Mouse (Mus musculus) midbrain, embryonic 16.5 days (tissue): ENCODE measurements around the gene Thumpd2. TPM values are rescaled to one million over a fixed set of nuclear protein-coding genes. Genes with fewer than 3 reads are reported as not detected.

Source experiments
- ATAC-seq: fragments of 200-750 bp; cut with Nextera tagmentation; 2 replicates; pipeline ENCODE4 v1.8.0; 2017; ENCODE audit warnings: moderate TSS enrichment
- H3K27ac ChIP-seq: fragments of 300-500 bp; sonication (generic); 2 replicates; pipeline ENCODE4 v1.5.1; 2014; ENCODE audit warnings: mild to moderate bottlenecking, low read length, mixed read lengths
- H3K27me3 ChIP-seq: fragments of 300-500 bp; sonication (generic); 2 replicates; pipeline ENCODE4 v1.6.1; 2014; ENCODE audit warnings: low read depth, low read length, mixed read lengths; ENCODE audit not compliant: control insufficient read depth, insufficient read depth
- H3K36me3 ChIP-seq: fragments of 300-500 bp; sonication (generic); 2 replicates; pipeline ENCODE4 v1.6.1; 2014; ENCODE audit warnings: mild to moderate bottlenecking, low read length, moderate library complexity, mixed read lengths; ENCODE audit not compliant: control insufficient read depth, insufficient read depth
- H3K4me1 ChIP-seq: fragments of 300-500 bp; sonication (generic); 2 replicates; pipeline ENCODE4 v1.6.1; 2014; ENCODE audit warnings: mild to moderate bottlenecking, low read length, mixed read lengths; ENCODE audit not compliant: control insufficient read depth, insufficient read depth
- H3K4me2 ChIP-seq: fragments of 300-500 bp; sonication (generic); 2 replicates; pipeline ENCODE4 v1.6.1; 2014; ENCODE audit warnings: mild to moderate bottlenecking, low read length, mixed read lengths
- H3K4me3 ChIP-seq: fragments of 300-500 bp; sonication (generic); 2 replicates; pipeline ENCODE4 v1.5.1; 2014; ENCODE audit warnings: low read depth, mild to moderate bottlenecking, low read length, moderate library complexity, mixed read lengths
- H3K9ac ChIP-seq: fragments of 300-500 bp; sonication (generic); 2 replicates; pipeline ENCODE4 v1.6.1; 2014; ENCODE audit warnings: low read depth, low read length, mixed read lengths
- H3K9me3 ChIP-seq: fragments of 300-500 bp; sonication (generic); replicated peaks from 2 replicates; pipeline ENCODE4 v1.6.1; 2014; ENCODE audit warnings: mild to moderate bottlenecking, low read length, mixed read lengths; ENCODE audit not compliant: control insufficient read depth, poor library complexity, severe bottlenecking
- WGBS: fragments of 180-500 bp; shearing (Covaris S2); extraction: QIAGEN DNeasy Blood & Tissue Kit; methylation state at CpG from one replicate; pipeline ENCODE4 v1.1.7; 2014; 5-methylcytosine and 5-hydroxymethylcytosine counted together
- polyA plus RNA-seq: library from polyadenylated mRNA; unstranded; fragments of >200 nt; fragmentation: Nextera tagmentation; extraction: Ambion mirVana; gene quantifications from 2 replicates; pipeline ENCODE4 v1.2.1, GENCODE M21; 2015

The Thumpd2 gene
- 6.9 and 7.2 TPM in 2 replicates for polyA plus RNA-seq

DNA sequence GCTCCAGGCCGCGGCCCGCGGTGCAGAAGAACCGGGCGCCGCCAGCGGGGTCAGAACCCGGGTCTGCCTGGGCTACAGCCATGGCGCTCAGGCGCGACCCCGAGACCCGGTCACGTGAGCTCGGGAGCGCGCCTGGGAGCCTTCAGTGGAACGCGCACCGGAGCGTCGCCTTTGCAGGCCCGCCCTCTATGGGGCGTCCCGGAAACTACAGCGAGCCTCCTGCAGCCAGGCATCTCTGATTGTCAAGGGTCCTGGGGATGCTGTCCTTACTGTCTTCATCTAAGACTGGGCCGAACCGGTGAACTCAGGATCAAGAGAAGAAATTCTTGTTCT is at the start of gene Thumpd2:
Gene Thumpd2, minus strand, starts transcription at position 104 of the 333 bp plus-strand sequence.
- H3K36me3 ChIP-seq, result no peaks in the 10 kb centered on the region
- WGBS, result 1% methylated on average over 29 of the region's 29 CpGs
- no peaks in the 10 kb centered on the region for H3K9me3 ChIP-seq

DNA sequence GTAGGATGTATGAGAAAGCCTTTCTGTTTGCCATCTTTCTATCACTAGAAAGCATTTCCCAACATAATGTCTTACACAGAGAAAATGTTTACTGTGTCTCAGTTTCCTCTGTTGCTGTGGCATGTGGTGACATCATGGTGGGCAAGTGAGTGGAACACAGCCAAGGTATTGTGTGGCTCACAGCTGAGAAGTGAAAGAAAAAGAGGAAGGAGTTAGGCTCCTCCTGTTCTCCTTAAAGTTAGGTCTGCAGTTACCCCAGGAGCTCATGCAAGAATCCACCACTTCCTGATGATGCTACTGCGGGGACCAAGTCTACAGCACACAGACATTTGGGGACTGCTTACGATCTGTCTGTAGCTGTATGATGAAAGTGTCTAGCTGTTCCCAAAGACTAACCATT is 39.4 kb upstream of the Thumpd2 start:
- H3K4me1 ChIP-seq, result no peaks in the 10 kb centered on the region
- H3K36me3 ChIP-seq, result no peaks in the 10 kb centered on the region
- no peak overlapping the region for H3K27ac ChIP-seq
- no peaks in the 10 kb centered on the region for H3K9me3 ChIP-seq
- no peak overlapping the region for H3K4me3 ChIP-seq
- ATAC-seq, result no peak
- H3K9ac ChIP-seq, result no peak overlapping the region
- no peaks in the 10 kb centered on the region for H3K27me3 ChIP-seq
- 82% methylated on average over 2 of the region's 2 CpGs for WGBS
- no peak overlapping the region for H3K4me2 ChIP-seq

More for the DNA sequence above, at the start of gene Thumpd2:
- peak within 1 kb of the TSS; percentile 80 for H3K27ac ChIP-seq
- H3K4me3 ChIP-seq, result peak within 1 kb of the TSS; percentile 94
- no peaks in the 10 kb centered on the region for H3K27me3 ChIP-seq
- peak within 1 kb of the TSS; percentile 95 for H3K9ac ChIP-seq
- H3K4me1 ChIP-seq, result no peaks in the 10 kb centered on the region; the same call in 1 of the 2 replicates
- H3K4me2 ChIP-seq, result peak within 1 kb of the TSS; percentile 73
- ATAC-seq, result peak; percentile 95

DNA sequence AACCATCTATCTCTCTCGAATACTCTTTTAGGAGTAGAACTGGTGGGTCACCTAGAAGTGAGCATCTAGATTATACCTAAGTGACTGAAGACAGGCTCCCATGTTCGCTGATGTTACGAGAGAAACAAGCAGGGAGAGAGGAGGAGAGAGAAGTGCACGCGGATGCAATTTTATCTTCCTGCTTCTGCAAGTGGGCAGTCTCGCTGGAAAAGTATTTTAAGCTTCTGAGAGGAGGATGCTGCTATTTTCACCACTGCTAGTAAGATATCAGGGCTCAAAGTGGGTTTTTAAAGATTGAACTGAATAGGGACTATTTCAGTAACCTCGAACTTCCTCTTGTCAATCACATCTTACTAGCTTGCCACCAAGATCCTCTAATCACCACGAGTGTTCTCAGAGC is 38.0 kb upstream of the Thumpd2 start:
- WGBS, result 77% methylated on average over 8 of the region's 8 CpGs
- H3K36me3 ChIP-seq, result no peaks in the 10 kb centered on the region
- no peak overlapping the region for H3K4me3 ChIP-seq
- no peak overlapping the region for H3K4me2 ChIP-seq
- ATAC-seq, result no peak
- no peak overlapping the region for H3K9ac ChIP-seq
- H3K4me1 ChIP-seq, result no peaks in the 10 kb centered on the region
- no peaks in the 10 kb centered on the region for H3K9me3 ChIP-seq
- H3K27ac ChIP-seq, result no peak overlapping the region
- no peaks in the 10 kb centered on the region for H3K27me3 ChIP-seq

DNA sequence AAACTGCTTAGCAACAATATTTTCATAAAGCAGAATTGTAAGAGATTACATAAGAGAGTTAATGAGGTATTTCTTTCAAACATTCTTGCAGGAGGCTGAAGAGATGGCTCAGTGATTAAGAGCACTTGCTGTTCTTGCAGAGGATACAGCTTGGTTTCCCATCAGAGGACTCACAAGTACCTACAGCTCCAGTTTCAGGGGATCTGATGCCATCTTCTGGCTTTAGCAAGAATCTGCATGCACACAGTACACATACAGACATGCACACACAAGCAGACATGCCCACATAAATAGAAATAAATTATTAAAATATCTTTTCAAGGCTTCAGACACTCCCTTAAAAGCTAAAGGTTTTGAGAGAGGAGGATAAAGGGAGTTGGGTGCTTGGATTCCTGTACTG is 33.6 kb upstream of the Thumpd2 start:
- Histone ChIP-seq H3K27me3 (no peaks in the 10 kb centered on the region), H3K4me1 (no peaks in the 10 kb centered on the region), H3K27ac (no peak overlapping the region), H3K4me3 (no peak overlapping the region), H3K4me2 (no peak overlapping the region), H3K9me3 (no peaks in the 10 kb centered on the region), H3K36me3 (no peaks in the 10 kb centered on the region), H3K9ac (no peak overlapping the region)
- ATAC-seq, result no peak

DNA sequence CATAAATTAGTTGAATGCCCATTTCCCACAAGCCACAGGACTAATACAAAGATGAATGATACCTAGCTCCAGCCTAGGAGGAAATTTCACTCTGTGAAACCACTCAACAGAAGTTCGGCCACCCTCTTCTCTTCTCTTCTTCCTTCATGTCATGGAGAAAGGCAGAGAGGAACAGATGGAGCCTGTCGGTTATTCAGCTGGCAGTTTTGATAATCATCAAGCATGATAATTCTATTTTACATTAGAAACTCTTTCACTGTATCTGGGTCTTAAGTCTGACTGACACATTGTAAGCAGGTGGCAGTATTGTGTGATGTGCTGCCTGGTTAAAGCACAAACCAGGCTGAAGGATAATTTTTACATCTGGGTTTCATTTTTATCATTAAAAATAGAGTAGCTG is 31.6 kb upstream of the Thumpd2 start:
- Histone ChIP-seq H3K27me3 (no peaks in the 10 kb centered on the region), H3K9ac (no peak overlapping the region), H3K36me3 (no peaks in the 10 kb centered on the region), H3K4me2 (no peak overlapping the region), H3K4me3 (no peak overlapping the region), H3K9me3 (no peaks in the 10 kb centered on the region), H3K4me1 (no peaks in the 10 kb centered on the region), H3K27ac (no peak overlapping the region)
- 49% methylated on average over 2 of the region's 2 CpGs for WGBS
- no peak for ATAC-seq

GRCm38 (mm10) chr17:81092794-81093193 is 27.9 kb upstream of the Thumpd2 start:
- H3K4me2 ChIP-seq, result no peak overlapping the region
- WGBS, result 88% methylated on average over 5 of the region's 5 CpGs
- no peaks in the 10 kb centered on the region for H3K27me3 ChIP-seq
- no peaks in the 10 kb centered on the region for H3K4me1 ChIP-seq
- H3K9ac ChIP-seq, result no peak overlapping the region
- H3K4me3 ChIP-seq, result no peak overlapping the region
- no peak overlapping the region for H3K27ac ChIP-seq
- no peaks in the 10 kb centered on the region for H3K36me3 ChIP-seq
- no peaks in the 10 kb centered on the region for H3K9me3 ChIP-seq
- no peak for ATAC-seq

GRCm38 (mm10) chr17:81088866-81089265 is 24.0 kb upstream of the Thumpd2 start:
- ATAC-seq, result no peak
- WGBS, result 53% methylated on average over 3 of the region's 3 CpGs
- Histone ChIP-seq H3K27ac (no peak overlapping the region), H3K4me2 (no peak overlapping the region), H3K9me3 (no peaks in the 10 kb centered on the region), H3K36me3 (no peaks in the 10 kb centered on the region), H3K4me1 (no peaks in the 10 kb centered on the region), H3K9ac (no peak overlapping the region), H3K4me3 (no peak overlapping the region), H3K27me3 (no peaks in the 10 kb centered on the region)

DNA sequence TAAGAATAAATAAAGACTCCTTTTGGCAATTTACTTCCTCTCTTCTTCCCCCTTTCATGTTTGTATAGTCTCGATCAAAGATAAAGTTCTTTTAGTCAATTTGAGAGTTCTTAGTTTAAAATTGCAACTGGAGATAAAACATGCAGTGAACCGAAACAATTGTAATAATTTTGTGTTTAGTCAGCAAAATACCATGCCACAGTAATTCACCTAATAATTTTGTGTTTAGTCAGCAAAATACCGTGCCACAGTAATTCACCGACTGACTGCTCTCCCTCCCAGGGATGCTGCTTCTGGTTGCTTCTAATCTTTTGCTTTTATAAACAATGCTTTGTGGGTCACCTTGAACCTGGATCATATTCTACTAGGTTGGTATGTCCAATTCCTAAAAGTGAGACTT is 22.9 kb upstream of the Thumpd2 start:
- Histone ChIP-seq H3K9ac (no peak overlapping the region), H3K4me2 (no peak overlapping the region), H3K4me3 (no peak overlapping the region), H3K9me3 (no peaks in the 10 kb centered on the region), H3K4me1 (no peaks in the 10 kb centered on the region), H3K27me3 (no peaks in the 10 kb centered on the region), H3K27ac (no peak overlapping the region), H3K36me3 (no peaks in the 10 kb centered on the region)
- 87% methylated on average over 4 of the region's 4 CpGs for WGBS
- no peak for ATAC-seq

DNA sequence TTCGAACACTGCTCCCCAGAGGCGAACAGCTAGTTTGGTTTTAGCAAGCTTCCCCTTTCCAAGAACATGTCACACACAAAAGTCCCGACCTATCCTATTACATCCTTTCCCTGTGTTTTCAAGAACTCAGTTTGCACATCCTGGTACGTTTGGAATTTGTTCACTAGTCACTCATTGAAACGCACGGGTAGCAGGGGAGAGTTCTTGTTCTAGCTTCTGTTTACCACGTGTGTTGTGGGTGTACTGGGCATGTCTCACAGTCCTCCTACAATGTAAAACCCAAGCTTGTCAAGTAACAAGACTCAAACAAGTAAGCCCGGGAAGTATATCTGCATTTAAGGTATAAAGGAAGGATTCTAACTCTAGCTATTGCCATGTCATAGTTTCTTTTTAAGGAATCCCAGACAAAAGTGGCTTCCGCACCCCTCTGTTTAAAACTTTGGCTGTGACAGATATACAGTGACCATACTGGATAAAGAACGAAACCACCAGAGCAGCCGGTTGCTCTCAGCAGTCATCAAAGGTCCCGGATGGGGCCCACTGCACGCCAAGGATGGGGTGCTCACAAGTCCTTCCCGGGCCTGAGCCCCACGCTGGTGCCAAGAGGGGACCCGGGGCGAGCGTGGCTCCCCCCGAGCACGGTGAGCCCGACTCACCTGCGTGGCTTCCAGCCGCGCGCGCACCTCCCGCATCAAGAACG is 453 bp downstream of the Thumpd2 start:
- H3K9ac ChIP-seq, result peak overlapping the region; percentile 95
- WGBS, result 15% methylated on average over 28 of the region's 28 CpGs
- no peaks in the 10 kb centered on the region for H3K36me3 ChIP-seq
- no peaks in the 10 kb centered on the region; the same call in 1 of the 2 replicates for H3K4me1 ChIP-seq
- H3K9me3 ChIP-seq, result no peaks in the 10 kb centered on the region
- H3K27ac ChIP-seq, result peak overlapping the region; percentile 80
- peak; percentile 85 for ATAC-seq
- peak overlapping the region; percentile 94 for H3K4me3 ChIP-seq
- H3K4me2 ChIP-seq, result peak overlapping the region; percentile 73
- H3K27me3 ChIP-seq, result no peaks in the 10 kb centered on the region
